Comparison of ENCODE assay signal across 18 mouse cellular contexts in the genomic region with DNA sequence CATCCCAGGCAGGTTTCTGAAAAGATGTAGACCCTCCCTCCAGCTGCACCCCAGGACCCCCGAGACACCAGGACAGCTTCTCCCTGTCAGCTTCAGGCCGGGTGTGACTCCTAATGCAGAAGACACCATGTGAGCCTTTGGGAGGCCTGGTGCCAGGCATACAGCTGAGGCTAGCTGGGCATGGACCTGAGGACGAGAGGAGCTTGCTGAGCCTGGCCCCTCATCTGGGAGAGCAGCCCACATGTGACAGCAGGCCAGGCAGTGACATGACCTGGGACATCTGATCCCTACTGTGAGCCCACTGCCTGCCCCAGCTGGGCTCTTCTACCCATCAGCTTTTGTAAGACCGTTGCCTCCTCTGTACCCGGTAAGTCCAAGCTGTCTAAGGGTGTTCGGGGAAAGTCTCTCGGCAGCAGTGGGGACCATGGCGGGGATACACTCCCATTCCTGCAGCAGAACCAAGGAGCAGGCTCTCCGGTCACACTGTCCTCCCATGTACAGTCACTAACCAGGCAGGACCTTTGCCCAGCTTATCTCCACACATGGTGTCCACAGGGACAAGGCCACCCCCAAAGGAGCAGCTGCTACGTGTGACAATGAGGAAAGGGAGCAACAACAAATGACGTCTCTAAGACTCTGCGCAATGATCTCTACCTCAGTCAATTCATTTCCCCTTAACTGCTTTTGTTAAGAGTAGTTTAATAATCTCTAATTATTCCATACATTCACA. TPM values are rescaled to one million over a fixed set of nuclear protein-coding genes. Genes with fewer than 3 reads are reported as not detected.
DNase-seq lines count a peak whose midpoint lies in the region; ATAC-seq and TF ChIP-seq lines count a peak whose summit lies in the region.
"Had no signal": no experiment of that assay in that cellular context is flagged by ENCODE, and none has a peak within 500 bp of the region (broad histone marks: within the 10 kb centered on the region; RNA-seq: fewer than 3 reads in every experiment).

No protein-coding gene starts in this region.

- H3K4me1 ChIP-seq in hindbrain, embryonic 12.5 days: peaks cover 15% of the 10 kb centered on the region
- peaks cover 20% of the 10 kb centered on the region for H3K4me1 ChIP-seq in hindbrain, embryonic 13.5 days (replicated peaks)
- no peaks in the 10 kb centered on the region for H3K4me1 ChIP-seq in stomach, embryonic 15.5 days
- no peaks in the 10 kb centered on the region for H3K4me1 ChIP-seq in stomach, postnatal 0 days (replicated peaks; ENCODE audit: control insufficient read depth, insufficient read depth)
- H3K4me1 ChIP-seq in intestine, embryonic 15.5 days (replicated peaks): 0 out of 2 replicates have a peak, but pooled peaks cover under 1% of the 10 kb centered on the region
- H3K4me1 ChIP-seq: forebrain, embryonic 12.5 days had no signal

- H3K27me3 ChIP-seq in hindbrain, embryonic 12.5 days: no peaks in the 10 kb centered on the region
- no peaks in the 10 kb centered on the region for H3K27me3 ChIP-seq in hindbrain, embryonic 13.5 days
- H3K27me3 ChIP-seq in stomach, embryonic 15.5 days (replicated peaks): no peaks in the 10 kb centered on the region
- H3K27me3 ChIP-seq in stomach, postnatal 0 days (ENCODE audit: control insufficient read depth, insufficient read depth, low read length): no peaks in the 10 kb centered on the region
- H3K27me3 ChIP-seq in intestine, embryonic 15.5 days (replicated peaks): no peaks in the 10 kb centered on the region
- H3K27me3 ChIP-seq: forebrain, embryonic 12.5 days had no signal

- H3K9ac ChIP-seq in hindbrain, embryonic 12.5 days: no peak overlapping the region
- H3K9ac ChIP-seq in hindbrain, embryonic 13.5 days: no peak overlapping the region
- no peak overlapping the region for H3K9ac ChIP-seq in stomach, embryonic 15.5 days
- H3K9ac ChIP-seq in stomach, postnatal 0 days (ENCODE audit: low read length): no peak overlapping the region
- no peak overlapping the region for H3K9ac ChIP-seq in intestine, embryonic 15.5 days
- H3K9ac ChIP-seq: forebrain, embryonic 12.5 days had no signal

- DNase-seq in stomach, postnatal 0 days (ENCODE audit: low spot score): no peak
- peak; percentile 79 for DNase-seq in skeletal muscle tissue, adult 2 months (ENCODE audit: low read depth, low spot score)
- DNase-seq in ovary, postnatal 36 days (ENCODE audit: low spot score): no peak
- DNase-seq: adrenal gland, postnatal 10 days; heart, postnatal 36 days; kidney, adult 18-20 months; kidney, postnatal 14 days; lung, adult 2 months; midbrain, embryonic 14.5 days; right cerebral cortex, postnatal 14 days; thymus, postnatal 25 days had no signal

- no peak for TF ChIP-seq CTCF in stomach, postnatal 0 days (IDR thresholded peaks at IDR 0.05; ENCODE audit: low read depth)

- ATAC-seq in hindbrain, embryonic 12.5 days (ENCODE audit: low FRiP score): peak; percentile 23; the same call in 1 of the 2 replicates
- ATAC-seq in hindbrain, embryonic 13.5 days (ENCODE audit: low FRiP score): no peak
- ATAC-seq in stomach, embryonic 15.5 days (ENCODE audit: insufficient read depth, low FRiP score, low read depth): 0 out of 2 replicates have a peak, but pooled peaks have one; percentile 42
- ATAC-seq in stomach, postnatal 0 days (ENCODE audit: low FRiP score, low TSS enrichment): no peak
- peak; percentile 52; the same call in 1 of the 2 replicates for ATAC-seq in intestine, embryonic 15.5 days
- no peak for ATAC-seq in CD4-positive, CD25-positive, alpha-beta regulatory T cell, adult 4 months

- no peak for TF ChIP-seq EP300 in stomach, postnatal 0 days (optimal IDR thresholded peaks at IDR 0.05)

- no peak overlapping the region for H3K4me3 ChIP-seq in hindbrain, embryonic 12.5 days
- no peak overlapping the region for H3K4me3 ChIP-seq in hindbrain, embryonic 13.5 days
- H3K4me3 ChIP-seq in stomach, embryonic 15.5 days (replicated peaks): no peak overlapping the region
- no peak overlapping the region for H3K4me3 ChIP-seq in stomach, postnatal 0 days (ENCODE audit: low read depth, low read length)
- no peak overlapping the region for H3K4me3 ChIP-seq in intestine, embryonic 15.5 days (replicated peaks)
- H3K4me3 ChIP-seq: forebrain, embryonic 12.5 days had no signal

- no peaks in the 10 kb centered on the region for H3K36me3 ChIP-seq in hindbrain, embryonic 12.5 days
- H3K36me3 ChIP-seq in hindbrain, embryonic 13.5 days: no peaks in the 10 kb centered on the region
- H3K36me3 ChIP-seq in stomach, embryonic 15.5 days: no peaks in the 10 kb centered on the region
- no peaks in the 10 kb centered on the region for H3K36me3 ChIP-seq in stomach, postnatal 0 days (ENCODE audit: control insufficient read depth, insufficient read depth, low read length)
- H3K36me3 ChIP-seq in intestine, embryonic 15.5 days: no peaks in the 10 kb centered on the region
- H3K36me3 ChIP-seq: forebrain, embryonic 12.5 days had no signal

- no peak overlapping the region for H3K27ac ChIP-seq in hindbrain, embryonic 12.5 days
- H3K27ac ChIP-seq in hindbrain, embryonic 13.5 days: no peak overlapping the region
- H3K27ac ChIP-seq in stomach, embryonic 15.5 days: no peak overlapping the region
- no peak overlapping the region for H3K27ac ChIP-seq in stomach, postnatal 0 days (replicated peaks)
- no peak overlapping the region for H3K27ac ChIP-seq in intestine, embryonic 15.5 days
- H3K27ac ChIP-seq: forebrain, embryonic 12.5 days; macrophage had no signal

- no peak overlapping the region for H3K4me2 ChIP-seq in hindbrain, embryonic 12.5 days (replicated peaks)
- no peak overlapping the region for H3K4me2 ChIP-seq in hindbrain, embryonic 13.5 days
- H3K4me2 ChIP-seq in stomach, embryonic 15.5 days: no peak overlapping the region
- H3K4me2 ChIP-seq in stomach, postnatal 0 days (replicated peaks; ENCODE audit: low read depth): no peak overlapping the region
- no peak overlapping the region for H3K4me2 ChIP-seq in intestine, embryonic 15.5 days (replicated peaks)
- H3K4me2 ChIP-seq: forebrain, embryonic 12.5 days had no signal

- WGBS in hindbrain, embryonic 12.5 days: 65% methylated on average over 12 of the region's 12 CpGs
- 63% methylated on average over 12 of the region's 12 CpGs for WGBS in hindbrain, embryonic 13.5 days
- WGBS in stomach, embryonic 15.5 days: 81% methylated on average over 12 of the region's 12 CpGs
- 77% methylated on average over 12 of the region's 12 CpGs for WGBS in stomach, postnatal 0 days
- WGBS in intestine, embryonic 15.5 days: 74% methylated on average over 12 of the region's 12 CpGs

- no peaks in the 10 kb centered on the region for H3K9me3 ChIP-seq in hindbrain, embryonic 12.5 days (replicated peaks)
- H3K9me3 ChIP-seq in hindbrain, embryonic 13.5 days: no peaks in the 10 kb centered on the region
- no peaks in the 10 kb centered on the region for H3K9me3 ChIP-seq in stomach, embryonic 15.5 days
- H3K9me3 ChIP-seq in stomach, postnatal 0 days (ENCODE audit: control insufficient read depth, low read length): no peaks in the 10 kb centered on the region
- no peaks in the 10 kb centered on the region for H3K9me3 ChIP-seq in intestine, embryonic 15.5 days
- H3K9me3 ChIP-seq: forebrain, embryonic 12.5 days had no signal

RNA-seq across cellular contexts. Expression of gene Camk2b, which starts 41.1 kb away (rescaled TPM):
- polyA plus RNA-seq in hindbrain, embryonic 12.5 days (2016; fragmentation: Nextera tagmentation; extraction: Ambion mirVana): 16.5 and 17.3 TPM in 2 replicates
- polyA plus RNA-seq in hindbrain, embryonic 13.5 days (2015; fragmentation: Nextera tagmentation; extraction: Ambion mirVana): 63.1 and 65.8 TPM in 2 replicates
- 4.0 and 5.4 TPM in 2 replicates for polyA plus RNA-seq in stomach, embryonic 15.5 days (2015; fragmentation: Nextera tagmentation; extraction: Ambion mirVana)
- 4.0 and 4.2 TPM in 2 replicates for polyA plus RNA-seq in stomach, postnatal 0 days (2015; fragmentation: Nextera tagmentation; extraction: Ambion mirVana)
- 5.3 and 5.9 TPM in 2 replicates for polyA plus RNA-seq in intestine, embryonic 15.5 days (2015; fragmentation: Nextera tagmentation; extraction: Ambion mirVana)
- polyA plus RNA-seq in CD4-positive, CD25-positive, alpha-beta regulatory T cell, adult 4 months (2017; shearing (Covaris generic)): 10 to 100 TPM in 1 of 2 experiments, 1 to 10 TPM in 1; 4.2 to 19.3 TPM

Comparison
In these comparisons a context has a peak if more than half of its experiments do, and no peak if none do; other contexts are left out.
1. ATAC-seq: peak in hindbrain, embryonic 12.5 days (single experiment), stomach, embryonic 15.5 days (single experiment) and intestine, embryonic 15.5 days (single experiment); none in hindbrain, embryonic 13.5 days (single experiment), stomach, postnatal 0 days (single experiment) and CD4-positive, CD25-positive, alpha-beta regulatory T cell, adult 4 months (single experiment).